Mouse (Mus musculus) CH12.LX (cell line): Measurements from ENCODE around the gene Ncln.

ENCODE experiments used
- EP300 ChIP-seq: IDR thresholded peaks from 2 replicates; pipeline ENCODE4 v1.6.1; 2011; ENCODE audit warnings: low read length, improper control_type of control experiment
- ETS1 ChIP-seq: conservative IDR thresholded peaks from 2 replicates; pipeline ENCODE4 v1.6.1; 2012; ENCODE audit warnings: low read depth, mild to moderate bottlenecking, inconsistent platforms, low read length, improper control_type of control experiment, moderate library complexity
- HCFC1 ChIP-seq: IDR thresholded peaks from 2 replicates; pipeline ENCODE4 v1.6.1; 2012; ENCODE audit warnings: low read depth, mild to moderate bottlenecking, inconsistent platforms, low read length, improper control_type of control experiment
- MAX ChIP-seq: IDR thresholded peaks from 2 replicates; pipeline ENCODE4 v1.6.1; 2011; ENCODE audit warnings: low read length, improper control_type of control experiment
- MXI1 ChIP-seq: IDR thresholded peaks from 2 replicates; pipeline ENCODE4 v1.6.1; 2011; ENCODE audit warnings: mild to moderate bottlenecking, low read depth, low read length, improper control_type of control experiment
- POLR2A ChIP-seq: IDR thresholded peaks from 2 replicates; pipeline ENCODE4 v1.6.1; 2011; ENCODE audit warnings: low read depth, mild to moderate bottlenecking, improper control_type of control experiment, low read length

GRCm38 (mm10) chr10:81452237-81452946 lies 43.8 kb downstream of the Ncln start:
- TF ChIP-seq MXI1, result no peak
- TF ChIP-seq ETS1, result no peak
- no peak for TF ChIP-seq MAX
- TF ChIP-seq POLR2A, result no peak
- no peak for TF ChIP-seq HCFC1
- TF ChIP-seq EP300, result no peak
